Mouse (Mus musculus): ENCODE measurements around the gene Zbed4. TPM values are rescaled to one million over a fixed set of nuclear protein-coding genes. Genes with fewer than 3 reads are reported as not detected.
A peak's percentile ranks its signal among the peaks of the same experiment; 100 is the strongest.
"Not testable (repeated sequence)": the region's sequence is repeated elsewhere in the genome, so short reads cannot be mapped to it uniquely, and the experiment has no call there.

Zbed4 gene
- polyA plus RNA-seq, 1 experiment from 2014 or later: 26.8 TPM

DNA sequence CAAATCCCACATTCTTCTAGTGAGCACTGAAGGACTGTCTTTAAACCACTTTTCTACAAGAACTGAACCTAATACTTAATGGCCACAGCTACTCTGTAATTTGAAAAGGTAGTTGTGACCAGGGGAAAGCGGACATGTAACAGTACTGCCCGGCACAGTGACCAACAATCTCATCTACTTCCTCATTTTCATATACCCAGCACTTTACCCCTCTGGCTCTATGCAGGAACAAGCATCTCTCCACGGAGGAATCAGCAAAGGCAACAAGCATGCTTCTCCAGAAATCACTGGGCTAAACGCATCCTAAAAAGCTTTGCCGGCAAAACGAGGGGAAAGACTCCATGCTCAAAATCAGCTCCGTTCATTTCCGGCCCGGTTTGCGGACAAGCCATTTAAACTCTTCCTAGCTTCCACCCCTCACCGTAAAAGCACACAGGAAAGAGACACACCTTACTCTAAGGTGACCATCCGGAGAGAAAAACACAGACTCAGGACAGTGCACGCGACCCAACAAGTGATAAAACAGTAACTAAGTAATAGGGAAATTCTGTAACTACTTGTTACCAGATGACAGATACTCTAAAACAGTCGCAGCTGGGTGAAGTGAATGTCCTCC, 18.9 kb upstream of the Zbed4 start:
- H3K27ac ChIP-seq (ENCODE audit: low read depth, low read length): no peak overlapping the region
- no peak for ATAC-seq (ENCODE audit: low FRiP score, low TSS enrichment)
- WGBS: 11% methylated on average over 15 of the region's 15 CpGs

DNA sequence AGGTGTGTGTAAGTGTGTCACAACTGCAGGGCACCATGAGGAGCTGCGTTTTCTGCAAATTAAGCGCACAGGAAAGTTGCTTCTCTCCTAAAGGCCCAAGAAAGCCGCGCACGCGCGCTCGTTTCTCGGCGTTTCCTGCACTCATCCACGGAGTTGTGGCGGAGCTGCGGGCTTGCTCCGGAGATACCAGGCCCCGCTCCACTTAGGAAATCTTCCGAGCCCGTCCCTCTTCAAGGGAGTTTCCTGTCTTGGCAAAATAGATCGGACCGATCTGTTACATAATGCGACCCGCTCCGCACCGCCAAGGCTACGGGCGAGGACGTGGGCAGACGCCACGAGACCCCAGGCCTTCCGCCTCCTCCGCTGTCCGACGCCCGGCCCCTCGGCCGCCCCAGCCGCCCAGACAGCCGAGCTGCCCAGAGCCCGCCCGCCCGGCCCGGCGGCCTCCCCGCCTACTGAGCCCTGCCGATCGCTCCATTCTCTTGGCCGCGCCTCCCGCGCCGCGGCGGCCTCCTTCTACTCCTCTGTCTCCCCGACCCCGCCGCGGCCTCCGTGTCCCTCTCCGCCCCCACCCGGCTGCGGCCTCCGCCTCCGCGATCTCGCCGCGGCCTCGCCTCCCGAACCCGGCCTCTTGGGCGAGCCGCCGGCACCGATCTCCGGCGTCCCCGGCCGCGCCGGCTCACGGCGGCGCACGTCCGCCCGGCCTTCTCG, 18.3 kb upstream of the Zbed4 start:
- H3K9me3 ChIP-seq (ENCODE audit: control insufficient read depth, low read length): no peaks in the 10 kb centered on the region

More for the DNA sequence above, 18.9 kb upstream of the Zbed4 start:
- Histone ChIP-seq H3K36me3 (ENCODE audit: control insufficient read depth, insufficient read depth, low read length) (peaks cover 30% of the 10 kb centered on the region), H3K4me2 (replicated peaks; ENCODE audit: low read depth, low read length) (peak overlapping the region; percentile 79), H3K9me3 (ENCODE audit: control insufficient read depth, low read length) (no peaks in the 10 kb centered on the region), H3K27me3 (ENCODE audit: control insufficient read depth, insufficient read depth, low read length) (no peaks in the 10 kb centered on the region), H3K4me3 (ENCODE audit: low read length) (peak overlapping the region; percentile 99), H3K4me1 (ENCODE audit: control insufficient read depth, insufficient read depth, low read length) (peaks cover 23% of the 10 kb centered on the region; the same call in 1 of the 2 replicates), H3K9ac (ENCODE audit: low read depth, low read length) (peak overlapping the region; percentile 100)

DNA sequence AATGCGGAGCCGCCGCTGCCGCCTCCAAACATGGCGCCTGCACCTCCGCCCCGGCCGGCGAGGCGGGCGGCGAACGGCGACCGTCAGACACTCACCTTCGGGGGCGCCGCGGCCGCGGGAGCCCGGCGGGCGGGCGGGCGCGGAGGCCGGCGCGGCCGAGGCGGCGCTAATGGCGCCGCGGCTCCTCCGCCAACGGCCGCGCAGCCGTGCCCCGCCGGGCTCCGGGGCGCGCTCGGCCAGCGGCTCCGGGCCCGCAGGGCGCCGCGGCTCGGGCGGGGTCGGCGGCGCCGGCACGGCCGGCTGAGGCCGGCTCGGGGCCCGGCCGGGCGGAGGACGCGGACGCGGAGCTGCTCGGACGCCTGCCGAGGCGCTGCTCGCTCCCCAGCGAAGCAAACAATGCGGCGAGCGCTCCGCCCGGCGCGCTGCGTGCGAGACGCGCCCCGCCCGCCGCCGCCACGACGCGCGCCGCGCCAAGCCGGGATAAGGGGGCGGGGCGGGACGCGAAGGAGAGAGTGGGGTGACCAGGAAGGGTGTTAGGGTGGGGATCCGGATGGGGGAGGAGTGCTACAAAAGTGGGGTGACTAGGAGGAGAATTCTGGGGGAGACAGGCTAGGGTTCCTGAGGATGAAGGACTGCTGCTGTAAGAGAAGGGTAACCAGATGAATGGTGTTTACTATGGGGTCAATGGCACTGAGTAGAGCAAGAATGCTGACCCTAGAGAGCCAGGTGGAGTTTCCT, 17.5 kb upstream of the Zbed4 start, which contains the start of gene Brd1:
Brd1 (minus strand) TSS at position 400 of the 738 bp plus-strand sequence.
- H3K9me3 ChIP-seq (ENCODE audit: control insufficient read depth, low read length): no peaks in the 10 kb centered on the region
- WGBS: under 1% methylated on average over 73 of the region's 103 CpGs
- H3K27ac ChIP-seq (ENCODE audit: low read depth, low read length): peak within 1 kb of the TSS; percentile 86

More for the DNA sequence above, 18.3 kb upstream of the Zbed4 start:
- Histone ChIP-seq H3K4me3 (ENCODE audit: low read length) (peak overlapping the region; percentile 99), H3K4me2 (replicated peaks; ENCODE audit: low read depth, low read length) (peak overlapping the region; percentile 79), H3K27me3 (ENCODE audit: control insufficient read depth, insufficient read depth, low read length) (no peaks in the 10 kb centered on the region), H3K9ac (ENCODE audit: low read depth, low read length) (peak overlapping the region; percentile 100), H3K36me3 (ENCODE audit: control insufficient read depth, insufficient read depth, low read length) (peaks cover 26% of the 10 kb centered on the region), H3K27ac (ENCODE audit: low read depth, low read length) (peak overlapping the region; percentile 86), H3K4me1 (ENCODE audit: control insufficient read depth, insufficient read depth, low read length) (peaks cover 23% of the 10 kb centered on the region; the same call in 1 of the 2 replicates)
- peak; percentile 47 for ATAC-seq (ENCODE audit: low FRiP score, low TSS enrichment)
- WGBS: under 1% methylated on average over 58 of the region's 86 CpGs

DNA sequence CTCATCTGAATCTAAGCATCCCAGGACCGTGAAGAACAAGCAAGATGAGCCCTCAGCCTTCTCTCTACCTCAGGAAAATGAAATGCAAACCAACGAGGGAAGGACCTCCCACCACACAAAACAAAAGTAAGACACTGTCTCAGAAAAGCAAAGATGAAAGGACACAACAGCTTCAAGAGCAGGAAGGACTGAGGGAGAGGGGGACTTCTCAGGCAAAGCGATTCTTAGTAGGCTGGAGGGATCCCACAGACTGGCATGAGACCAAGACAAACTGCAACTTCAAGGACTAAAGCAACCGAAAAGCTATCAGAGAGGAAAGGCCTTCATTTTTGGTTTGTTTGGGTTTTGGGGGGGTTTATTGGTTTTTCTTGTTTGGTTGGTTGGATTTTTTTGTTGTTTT, 15.3 kb upstream of the Zbed4 start:
- peaks cover 22% of the 10 kb centered on the region; the same call in 1 of the 2 replicates for H3K4me1 ChIP-seq (ENCODE audit: control insufficient read depth, insufficient read depth, low read length)
- no peak overlapping the region for H3K9ac ChIP-seq (ENCODE audit: low read depth, low read length)
- no peaks in the 10 kb centered on the region for H3K9me3 ChIP-seq (ENCODE audit: control insufficient read depth, low read length)
- 63% methylated on average over 4 of the region's 4 CpGs for WGBS
- no peak overlapping the region for H3K4me2 ChIP-seq (replicated peaks; ENCODE audit: low read depth, low read length)
- no peak overlapping the region for H3K4me3 ChIP-seq (ENCODE audit: low read length)
- H3K36me3 ChIP-seq (ENCODE audit: control insufficient read depth, insufficient read depth, low read length): no peaks in the 10 kb centered on the region
- no peak overlapping the region for H3K27ac ChIP-seq (ENCODE audit: low read depth, low read length)
- ATAC-seq (ENCODE audit: low FRiP score, low TSS enrichment): no peak
- H3K27me3 ChIP-seq (ENCODE audit: control insufficient read depth, insufficient read depth, low read length): no peaks in the 10 kb centered on the region

More for the DNA sequence above, 17.5 kb upstream of the Zbed4 start, which contains the start of gene Brd1:
- H3K36me3 ChIP-seq (ENCODE audit: control insufficient read depth, insufficient read depth, low read length): peaks cover 19% of the 10 kb centered on the region
- H3K9ac ChIP-seq (ENCODE audit: low read depth, low read length): peak within 1 kb of the TSS; percentile 100
- H3K27me3 ChIP-seq (ENCODE audit: control insufficient read depth, insufficient read depth, low read length): no peaks in the 10 kb centered on the region
- peak within 1 kb of the TSS; percentile 99 for H3K4me3 ChIP-seq (ENCODE audit: low read length)
- H3K4me2 ChIP-seq (replicated peaks; ENCODE audit: low read depth, low read length): peak within 1 kb of the TSS; percentile 79
- peaks cover 23% of the 10 kb centered on the region; the same call in 1 of the 2 replicates for H3K4me1 ChIP-seq (ENCODE audit: control insufficient read depth, insufficient read depth, low read length)
- ATAC-seq (ENCODE audit: low FRiP score, low TSS enrichment): peak; percentile 82

DNA sequence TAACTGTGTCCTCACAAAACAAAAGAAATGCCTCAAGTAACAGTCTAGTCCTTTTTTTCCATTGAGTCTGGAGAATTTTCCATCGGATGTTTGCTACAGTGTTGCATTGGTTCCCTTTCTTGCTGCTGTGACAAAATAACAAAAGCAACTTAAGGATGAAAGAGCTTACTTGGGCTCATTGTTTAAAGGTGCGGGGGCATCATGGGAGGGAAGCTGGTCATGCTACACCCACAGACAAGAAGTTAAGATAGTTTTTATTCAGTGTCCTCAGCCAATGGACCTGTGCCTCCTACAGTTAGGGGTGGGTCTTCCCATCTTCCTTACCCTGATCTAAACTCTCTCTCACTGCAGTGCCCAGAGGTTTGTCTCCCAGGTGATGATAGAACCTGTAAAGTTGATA, 13.0 kb upstream of the Zbed4 start:
- no peak for ATAC-seq (ENCODE audit: low FRiP score, low TSS enrichment)
- H3K4me1 ChIP-seq (ENCODE audit: control insufficient read depth, insufficient read depth, low read length): peaks cover 9% of the 10 kb centered on the region; the same call in 1 of the 2 replicates
- H3K4me2 ChIP-seq (replicated peaks; ENCODE audit: low read depth, low read length): no peak overlapping the region
- H3K4me3 ChIP-seq (ENCODE audit: low read length): no peak overlapping the region
- no peaks in the 10 kb centered on the region for H3K36me3 ChIP-seq (ENCODE audit: control insufficient read depth, insufficient read depth, low read length)
- H3K27me3 ChIP-seq (ENCODE audit: control insufficient read depth, insufficient read depth, low read length): no peaks in the 10 kb centered on the region
- H3K9me3 ChIP-seq (ENCODE audit: control insufficient read depth, low read length): no peaks in the 10 kb centered on the region
- H3K9ac ChIP-seq (ENCODE audit: low read depth, low read length): no peak overlapping the region
- H3K27ac ChIP-seq (ENCODE audit: low read depth, low read length): no peak overlapping the region
- 85% methylated on average over 2 of the region's 2 CpGs for WGBS

DNA sequence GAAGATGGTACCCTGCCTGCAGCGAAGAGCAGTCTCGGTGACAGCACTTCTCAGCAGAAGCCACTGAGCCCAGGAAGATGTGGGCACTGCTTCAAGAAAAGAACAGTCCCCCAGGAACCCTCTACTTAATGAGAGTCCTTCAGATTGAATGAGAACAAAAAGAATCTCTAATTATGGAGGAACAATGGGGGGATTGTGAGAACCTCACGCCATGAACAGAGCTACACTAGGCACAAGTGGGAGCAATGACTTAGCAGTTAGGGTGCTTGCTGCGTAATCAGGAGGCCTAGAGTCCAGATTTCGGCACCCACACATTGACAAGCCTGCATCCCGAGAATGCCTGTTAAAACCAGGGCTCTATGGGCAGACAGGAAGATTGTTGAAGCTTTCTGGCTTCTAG, 10.1 kb upstream of the Zbed4 start:
- H3K9ac ChIP-seq (ENCODE audit: low read depth, low read length): no peak overlapping the region
- no peaks in the 10 kb centered on the region for H3K9me3 ChIP-seq (ENCODE audit: control insufficient read depth, low read length)
- no peaks in the 10 kb centered on the region for H3K27me3 ChIP-seq (ENCODE audit: control insufficient read depth, insufficient read depth, low read length)
- H3K4me3 ChIP-seq (ENCODE audit: low read length): no peak overlapping the region
- H3K4me1 ChIP-seq (ENCODE audit: control insufficient read depth, insufficient read depth, low read length): peaks cover 6% of the 10 kb centered on the region; the same call in 1 of the 2 replicates
- no peak overlapping the region for H3K27ac ChIP-seq (ENCODE audit: low read depth, low read length)
- no peaks in the 10 kb centered on the region for H3K36me3 ChIP-seq (ENCODE audit: control insufficient read depth, insufficient read depth, low read length)
- H3K4me2 ChIP-seq (replicated peaks; ENCODE audit: low read depth, low read length): no peak overlapping the region
- 78% methylated on average over 6 of the region's 6 CpGs for WGBS
- ATAC-seq (ENCODE audit: low FRiP score, low TSS enrichment): no peak

DNA sequence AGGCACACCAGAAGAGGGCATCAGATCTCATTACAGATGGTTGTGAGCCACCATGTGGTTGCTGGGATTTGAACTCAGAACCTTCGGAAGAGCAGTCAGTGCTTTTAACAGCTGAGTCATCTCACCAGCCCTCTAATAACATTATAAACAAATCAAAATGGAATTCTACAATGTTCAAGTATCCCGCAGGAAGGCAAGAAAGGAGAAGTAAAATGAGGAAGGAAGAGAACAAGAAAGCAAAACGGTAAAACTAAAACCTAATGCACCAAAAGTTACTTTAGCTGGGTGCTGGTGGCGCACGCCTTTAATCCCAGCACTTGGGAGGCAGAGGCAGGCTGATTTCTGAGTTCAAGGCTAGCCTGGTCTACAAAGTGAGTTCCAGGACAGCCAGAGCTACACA, 8.1 kb upstream of the Zbed4 start:
- not testable (repeated sequence) for H3K4me3 ChIP-seq (ENCODE audit: low read length); H3K27ac ChIP-seq (ENCODE audit: low read depth, low read length); H3K27me3 ChIP-seq (ENCODE audit: control insufficient read depth, insufficient read depth, low read length); H3K4me2 ChIP-seq (replicated peaks; ENCODE audit: low read depth, low read length); ATAC-seq (ENCODE audit: low FRiP score, low TSS enrichment); H3K36me3 ChIP-seq (ENCODE audit: control insufficient read depth, insufficient read depth, low read length); H3K4me1 ChIP-seq (ENCODE audit: control insufficient read depth, insufficient read depth, low read length); H3K9ac ChIP-seq (ENCODE audit: low read depth, low read length); H3K9me3 ChIP-seq (ENCODE audit: control insufficient read depth, low read length)
- WGBS: 88% methylated on average over 5 of the region's 5 CpGs

DNA sequence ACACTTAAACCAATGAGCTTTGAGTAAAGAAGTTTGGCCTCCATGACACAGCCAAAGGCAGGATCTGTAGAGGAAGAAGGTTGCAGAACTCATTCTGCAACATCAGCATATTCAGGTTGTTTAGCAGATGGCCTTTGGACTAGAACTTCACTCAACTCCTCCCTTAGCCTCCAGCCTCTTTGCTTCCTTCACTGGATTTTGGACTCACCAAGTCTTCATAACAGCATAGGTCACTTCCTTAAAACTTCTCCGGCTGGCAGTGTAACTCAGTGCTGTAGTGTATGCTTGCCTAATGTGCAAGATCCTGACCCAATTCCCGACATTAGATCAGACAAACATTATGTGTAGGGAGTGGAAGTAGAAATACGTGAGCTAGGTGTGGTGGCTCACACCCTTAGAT, 6.1 kb upstream of the Zbed4 start:
- Histone ChIP-seq H3K36me3 (ENCODE audit: control insufficient read depth, insufficient read depth, low read length) (no peaks in the 10 kb centered on the region), H3K9me3 (ENCODE audit: control insufficient read depth, low read length) (no peaks in the 10 kb centered on the region), H3K4me1 (ENCODE audit: control insufficient read depth, insufficient read depth, low read length) (peaks cover 1% of the 10 kb centered on the region; the same call in 1 of the 2 replicates), H3K27me3 (ENCODE audit: control insufficient read depth, insufficient read depth, low read length) (no peaks in the 10 kb centered on the region), H3K4me2 (replicated peaks; ENCODE audit: low read depth, low read length) (no peak overlapping the region), H3K9ac (ENCODE audit: low read depth, low read length) (no peak overlapping the region), H3K27ac (ENCODE audit: low read depth, low read length) (no peak overlapping the region), H3K4me3 (ENCODE audit: low read length) (no peak overlapping the region)
- 86% methylated on average over 3 of the region's 3 CpGs for WGBS
- no peak for ATAC-seq (ENCODE audit: low FRiP score, low TSS enrichment)

All from kidney, embryonic 14.5 days (tissue).